Mouse (Mus musculus) urinary bladder, adult 2 months (tissue): ENCODE data around the gene Plekha5. TPM values are rescaled to one million over a fixed set of nuclear protein-coding genes. Genes with fewer than 3 reads are reported as not detected.
"Not testable (repeated sequence)": the region's sequence is repeated elsewhere in the genome, so short reads cannot be mapped to it uniquely, and the experiment has no call there.

Experiments used
- DNase-seq: peaks from one replicate; pipeline ENCODE4 v3.0.0; 2022; ENCODE audit warnings: low spot score
- polyA plus RNA-seq: library from polyadenylated mRNA; depleted of rRNA; stranded (reverse); fragments of >200 nt; gene quantifications from 2 replicates; pipeline ENCODE4 v1.2.3, GENCODE M21; 2012

The Plekha5 gene
- polyA plus RNA-seq, 1 experiment = 77.0 TPM

GRCm38 (mm10) chr6:140532858-140533257 lies 109.0 kb downstream of the Plekha5 start:
- not testable (repeated sequence) for DNase-seq

GRCm38 (mm10) chr6:140533606-140534005 lies 109.8 kb downstream of the Plekha5 start:
- no peak for DNase-seq

GRCm38 (mm10) chr6:140535504-140535903 lies 111.7 kb downstream of the Plekha5 start:
- DNase-seq = no peak

GRCm38 (mm10) chr6:140541919-140542318 lies 118.1 kb downstream of the Plekha5 start:
- DNase-seq = no peak

- no peak for DNase-seq
These were observed 119.3 kb downstream of the Plekha5 start for GRCm38 (mm10) chr6:140543005-140543794.

- DNase-seq = no peak
These were observed 122.2 kb downstream of the Plekha5 start for GRCm38 (mm10) chr6:140546095-140546494.

GRCm38 (mm10) chr6:140546648-140547201 lies 122.9 kb downstream of the Plekha5 start:
- DNase-seq = no peak

GRCm38 (mm10) chr6:140547203-140547944 lies 123.5 kb downstream of the Plekha5 start:
- DNase-seq = no peak

- DNase-seq = no peak
These were observed 124.4 kb downstream of the Plekha5 start for GRCm38 (mm10) chr6:140548082-140548769.

GRCm38 (mm10) chr6:140550741-140551140 lies 126.9 kb downstream of the Plekha5 start:
- no peak for DNase-seq

GRCm38 (mm10) chr6:140554261-140554660 lies 130.4 kb downstream of the Plekha5 start:
- no peak for DNase-seq

- DNase-seq = no peak
These were observed 135.6 kb downstream of the Plekha5 start for GRCm38 (mm10) chr6:140559411-140559810.

- no peak for DNase-seq
These were observed 137.5 kb downstream of the Plekha5 start for GRCm38 (mm10) chr6:140561151-140561916.

- no peak for DNase-seq
These were observed 138.2 kb downstream of the Plekha5 start for GRCm38 (mm10) chr6:140561917-140562590.

GRCm38 (mm10) chr6:140567199-140567598 lies 143.3 kb downstream of the Plekha5 start:
- no peak for DNase-seq

- no peak for DNase-seq
These were observed 144.0 kb downstream of the Plekha5 start for GRCm38 (mm10) chr6:140567897-140568296.

GRCm38 (mm10) chr6:140570152-140570551 lies 146.3 kb downstream of the Plekha5 start:
- peak; percentile 48 for DNase-seq

- no peak for DNase-seq
These were observed 151.1 kb downstream of the Plekha5 start for GRCm38 (mm10) chr6:140574943-140575342.

- DNase-seq = no peak
These were observed 152.3 kb downstream of the Plekha5 start for GRCm38 (mm10) chr6:140576133-140576532.

- DNase-seq = no peak
These were observed 153.3 kb downstream of the Plekha5 start for GRCm38 (mm10) chr6:140576961-140577821.
